Mouse (Mus musculus) brain, embryonic 18.5 days (tissue): ENCODE measurements around the gene Btbd35f4.
"Not testable (repeated sequence)": the region's sequence is repeated elsewhere in the genome, so short reads cannot be mapped to it uniquely, and the experiment has no call there.

Experiments
- DNase-seq: peaks from one replicate; pipeline ENCODE4 v3.0.0-alpha.2; 2012; ENCODE audit warnings: low read depth, low spot score

Btbd35f4 gene

DNA sequence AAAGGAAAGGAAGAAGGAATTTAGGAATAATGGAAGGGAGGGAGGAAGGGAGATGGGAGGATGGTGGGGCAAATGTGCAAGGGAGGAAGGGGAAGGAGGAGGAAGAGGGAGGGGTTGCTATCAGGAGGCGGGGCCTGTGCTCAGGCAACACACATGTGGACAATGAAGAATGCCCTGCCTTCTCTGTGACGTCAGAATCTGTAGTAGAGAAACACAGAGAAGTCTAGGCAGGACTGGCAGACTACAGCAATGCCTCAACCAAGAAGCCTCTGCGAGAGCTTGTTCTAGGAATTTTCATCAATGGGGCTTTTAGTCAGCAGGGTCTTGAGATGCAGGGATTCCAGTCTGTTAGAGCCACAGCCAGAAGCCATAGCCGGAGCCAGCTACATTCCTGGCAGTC lies at the start of gene Btbd35f4:
Gene Btbd35f4 (plus strand): TSS at position 301 of the 400 bp plus-strand sequence.
- not testable (repeated sequence) for DNase-seq

GRCm38 (mm10) chrX:4840016-4840415 lies 39.7 kb downstream of the Btbd35f4 start:
- not testable (repeated sequence) for DNase-seq
